Mouse (Mus musculus): ENCODE measurements around the gene Osbpl10. TPM values are rescaled to one million over a fixed set of nuclear protein-coding genes. Genes with fewer than 3 reads are reported as not detected.

Gene Osbpl10
- polyA plus RNA-seq, 1 experiment from 2014 or later: 1.6 TPM

DNA sequence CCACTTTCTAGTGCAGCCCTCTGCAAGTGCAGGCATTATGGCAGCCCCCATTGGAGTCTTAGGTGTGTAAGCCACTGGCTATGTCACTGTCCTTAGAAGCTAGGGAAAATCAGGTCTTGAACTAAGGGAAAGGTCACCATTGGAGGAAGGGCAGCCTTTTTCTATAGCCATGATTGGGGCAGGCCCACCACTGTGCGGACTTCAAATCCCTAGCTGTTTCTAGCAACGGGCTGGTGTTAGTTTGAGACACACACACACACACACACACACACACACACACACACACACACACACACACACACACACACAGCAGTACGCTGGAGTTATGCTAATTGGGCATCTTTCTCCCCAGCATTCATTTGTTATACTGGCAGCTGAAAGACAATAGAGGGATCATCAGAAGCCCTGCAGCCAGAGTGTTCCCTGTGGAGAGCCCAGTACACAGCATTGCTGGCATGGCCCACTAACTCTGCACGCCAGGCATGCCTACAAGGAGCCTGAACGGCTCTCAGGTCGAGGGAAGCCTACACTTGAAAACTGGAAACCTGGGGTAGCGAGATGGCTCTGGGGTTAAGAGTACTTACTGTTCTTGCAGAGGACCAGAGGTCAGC lies 246.5 kb downstream of the Osbpl10 start:
- DNase-seq (ENCODE audit: low spot score): no peak
- WGBS: 72% methylated on average over 7 of the region's 7 CpGs

GRCm38 (mm10) chr9:115229145-115229544 lies 250.8 kb downstream of the Osbpl10 start:
- H3K4me1 ChIP-seq (replicated peaks; ENCODE audit: control insufficient read depth, insufficient read depth, low read length): no peaks in the 10 kb centered on the region
- no peak for DNase-seq (ENCODE audit: low spot score)
- H3K27me3 ChIP-seq (replicated peaks; ENCODE audit: control insufficient read depth, insufficient read depth, low read length): no peaks in the 10 kb centered on the region
- no peak overlapping the region for H3K9ac ChIP-seq (ENCODE audit: low read length)
- 68% methylated on average over 4 of the region's 4 CpGs for WGBS
- H3K36me3 ChIP-seq (ENCODE audit: control insufficient read depth, insufficient read depth, low read length): no peaks in the 10 kb centered on the region; the same call in 1 of the 2 replicates
- no peaks in the 10 kb centered on the region for H3K9me3 ChIP-seq (ENCODE audit: control insufficient read depth, low read length)
- ATAC-seq (replicated peaks; ENCODE audit: low FRiP score, low TSS enrichment, low read depth): no peak
- no peak overlapping the region for H3K27ac ChIP-seq (ENCODE audit: low read depth)
- no peak overlapping the region for H3K4me3 ChIP-seq (ENCODE audit: low read depth, low read length)
- no peak overlapping the region for H3K4me2 ChIP-seq (ENCODE audit: low read length)

More for the DNA sequence above, 246.5 kb downstream of the Osbpl10 start:
- no peaks in the 10 kb centered on the region for H3K9me3 ChIP-seq (ENCODE audit: control insufficient read depth, low read length)
- no peak for ATAC-seq (replicated peaks; ENCODE audit: low FRiP score, low TSS enrichment, low read depth)
- H3K27me3 ChIP-seq (replicated peaks; ENCODE audit: control insufficient read depth, insufficient read depth, low read length): no peaks in the 10 kb centered on the region
- no peaks in the 10 kb centered on the region for H3K4me1 ChIP-seq (replicated peaks; ENCODE audit: control insufficient read depth, insufficient read depth, low read length)
- no peak overlapping the region for H3K4me3 ChIP-seq (ENCODE audit: low read depth, low read length)
- H3K4me2 ChIP-seq (ENCODE audit: low read length): no peak overlapping the region
- H3K27ac ChIP-seq (ENCODE audit: low read depth): no peak overlapping the region
- H3K36me3 ChIP-seq (ENCODE audit: control insufficient read depth, insufficient read depth, low read length): no peaks in the 10 kb centered on the region
- H3K9ac ChIP-seq (ENCODE audit: low read length): no peak overlapping the region

DNA sequence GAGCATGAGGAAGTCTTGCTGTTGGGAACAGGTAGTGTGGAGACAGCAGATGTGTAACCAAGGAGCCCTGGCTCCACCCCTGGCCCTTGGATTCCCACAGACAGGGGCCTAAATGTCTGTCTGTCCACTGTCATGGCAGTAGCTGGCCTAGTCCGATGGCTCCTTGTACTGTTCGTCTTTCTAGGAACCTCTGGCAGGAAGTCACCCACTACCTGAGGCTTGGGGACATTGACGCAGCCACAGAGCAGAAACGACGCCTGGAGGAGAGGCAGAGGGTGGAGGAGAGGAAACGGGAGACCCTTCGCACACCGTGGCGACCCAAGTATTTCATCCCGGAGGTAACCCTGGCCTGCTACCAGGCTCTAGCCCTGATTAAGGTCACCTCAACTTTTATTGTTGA lies 251.3 kb downstream of the Osbpl10 start:
- no peak overlapping the region for H3K4me2 ChIP-seq (ENCODE audit: low read length)
- H3K9ac ChIP-seq (ENCODE audit: low read length): no peak overlapping the region
- ATAC-seq (replicated peaks; ENCODE audit: low FRiP score, low TSS enrichment, low read depth) (no peak), DNase-seq (ENCODE audit: low spot score) (no peak)
- no peak overlapping the region for H3K4me3 ChIP-seq (ENCODE audit: low read depth, low read length)
- H3K4me1 ChIP-seq (replicated peaks; ENCODE audit: control insufficient read depth, insufficient read depth, low read length): no peaks in the 10 kb centered on the region
- H3K27me3 ChIP-seq (replicated peaks; ENCODE audit: control insufficient read depth, insufficient read depth, low read length): no peaks in the 10 kb centered on the region
- H3K9me3 ChIP-seq (ENCODE audit: control insufficient read depth, low read length): no peaks in the 10 kb centered on the region
- WGBS: 80% methylated on average over 10 of the region's 10 CpGs
- no peaks in the 10 kb centered on the region; the same call in 1 of the 2 replicates for H3K36me3 ChIP-seq (ENCODE audit: control insufficient read depth, insufficient read depth, low read length)
- H3K27ac ChIP-seq (ENCODE audit: low read depth): no peak overlapping the region

- ATAC-seq (replicated peaks; ENCODE audit: low FRiP score, low TSS enrichment, low read depth) (no peak), DNase-seq (ENCODE audit: low spot score) (no peak)
- Histone ChIP-seq H3K36me3 (ENCODE audit: control insufficient read depth, insufficient read depth, low read length) (no peaks in the 10 kb centered on the region; the same call in 1 of the 2 replicates), H3K4me3 (ENCODE audit: low read depth, low read length) (no peak overlapping the region), H3K9me3 (ENCODE audit: control insufficient read depth, low read length) (no peaks in the 10 kb centered on the region), H3K27ac (ENCODE audit: low read depth) (no peak overlapping the region), H3K9ac (ENCODE audit: low read length) (no peak overlapping the region), H3K4me2 (ENCODE audit: low read length) (no peak overlapping the region), H3K4me1 (replicated peaks; ENCODE audit: control insufficient read depth, insufficient read depth, low read length) (no peaks in the 10 kb centered on the region), H3K27me3 (replicated peaks; ENCODE audit: control insufficient read depth, insufficient read depth, low read length) (no peaks in the 10 kb centered on the region)
- 46% methylated on average over 3 of the region's 3 CpGs for WGBS
Measured at GRCm38 (mm10) chr9:115230141-115230540, 251.8 kb downstream of the Osbpl10 start.

DNA sequence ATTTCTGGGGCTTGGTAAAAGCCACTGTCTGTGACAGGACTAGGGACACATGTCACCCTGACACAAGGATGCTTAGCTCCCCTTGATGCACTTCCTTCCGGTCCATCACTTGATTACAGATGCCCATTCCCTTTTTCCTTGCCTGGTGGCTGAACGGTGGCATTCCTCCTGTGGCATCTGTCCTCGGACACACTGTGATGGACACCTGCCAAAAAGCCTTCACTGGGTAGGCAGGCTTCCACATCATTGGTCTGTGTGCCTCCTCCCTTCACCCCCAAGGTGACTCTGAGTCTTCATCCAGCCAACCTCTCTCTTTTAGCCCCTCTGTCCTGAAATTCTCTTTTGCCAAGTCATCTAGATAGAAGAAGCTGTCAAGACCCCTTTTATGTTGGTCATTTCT lies 253.1 kb downstream of the Osbpl10 start:
- Histone ChIP-seq H3K27ac (ENCODE audit: low read depth) (no peak overlapping the region), H3K27me3 (replicated peaks; ENCODE audit: control insufficient read depth, insufficient read depth, low read length) (no peaks in the 10 kb centered on the region), H3K4me1 (replicated peaks; ENCODE audit: control insufficient read depth, insufficient read depth, low read length) (no peaks in the 10 kb centered on the region), H3K9ac (ENCODE audit: low read length) (no peak overlapping the region), H3K36me3 (ENCODE audit: control insufficient read depth, insufficient read depth, low read length) (no peaks in the 10 kb centered on the region; the same call in 1 of the 2 replicates), H3K4me2 (ENCODE audit: low read length) (no peak overlapping the region), H3K4me3 (ENCODE audit: low read depth, low read length) (no peak overlapping the region), H3K9me3 (ENCODE audit: control insufficient read depth, low read length) (no peaks in the 10 kb centered on the region)
- DNase-seq (ENCODE audit: low spot score): no peak
- WGBS: 100% methylated on average over 3 of the region's 3 CpGs
- no peak for ATAC-seq (replicated peaks; ENCODE audit: low FRiP score, low TSS enrichment, low read depth)

DNA sequence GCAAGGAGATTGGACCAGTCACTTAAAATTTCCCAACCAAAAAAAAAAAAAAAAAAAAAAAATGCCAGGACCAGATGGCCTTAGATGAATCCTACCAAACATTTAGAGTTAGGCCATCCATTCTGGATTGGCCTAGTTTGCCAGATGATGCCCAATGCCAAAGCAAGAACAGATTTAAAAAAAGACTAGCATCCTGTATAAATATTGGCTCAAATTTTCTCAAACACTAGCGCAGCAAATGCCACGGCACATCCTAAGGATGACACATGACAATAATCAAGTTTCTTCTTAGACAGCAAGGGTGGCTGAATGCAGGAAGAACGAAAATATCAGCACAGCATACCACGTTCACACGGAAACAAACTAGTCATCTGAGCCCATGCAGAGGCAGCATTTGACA lies 255.4 kb downstream of the Osbpl10 start:
- Histone ChIP-seq H3K27me3 (replicated peaks; ENCODE audit: control insufficient read depth, insufficient read depth, low read length) (no peaks in the 10 kb centered on the region), H3K36me3 (ENCODE audit: control insufficient read depth, insufficient read depth, low read length) (no peaks in the 10 kb centered on the region; the same call in 1 of the 2 replicates), H3K27ac (ENCODE audit: low read depth) (no peak overlapping the region), H3K4me3 (ENCODE audit: low read depth, low read length) (no peak overlapping the region), H3K9ac (ENCODE audit: low read length) (no peak overlapping the region), H3K9me3 (ENCODE audit: control insufficient read depth, low read length) (no peaks in the 10 kb centered on the region), H3K4me1 (replicated peaks; ENCODE audit: control insufficient read depth, insufficient read depth, low read length) (no peaks in the 10 kb centered on the region), H3K4me2 (ENCODE audit: low read length) (no peak overlapping the region)
- ATAC-seq (replicated peaks; ENCODE audit: low FRiP score, low TSS enrichment, low read depth) (no peak), DNase-seq (ENCODE audit: low spot score) (no peak)
- WGBS: 90% methylated on average over 5 of the region's 5 CpGs

DNA sequence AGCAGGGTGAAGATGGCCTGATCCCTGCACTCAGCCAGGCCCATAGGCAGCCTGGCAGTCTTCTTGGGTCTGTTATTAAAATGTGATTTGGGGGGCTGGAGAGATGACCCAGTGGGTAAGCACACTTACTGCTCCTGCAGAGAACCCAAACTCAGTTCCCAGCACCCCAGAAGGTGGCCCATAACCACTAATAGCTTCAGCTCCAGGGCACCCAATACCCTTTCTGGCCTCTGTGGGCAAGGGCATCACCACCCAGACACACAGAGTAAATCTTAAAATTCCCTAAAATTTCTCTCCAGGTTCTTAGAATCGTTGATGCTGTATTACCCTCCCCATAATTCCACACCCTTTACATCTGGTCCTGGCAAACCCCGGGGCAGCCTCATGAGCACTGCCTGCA lies 256.2 kb downstream of the Osbpl10 start:
- H3K9ac ChIP-seq (ENCODE audit: low read length): no peak overlapping the region
- H3K4me3 ChIP-seq (ENCODE audit: low read depth, low read length): no peak overlapping the region
- H3K27me3 ChIP-seq (replicated peaks; ENCODE audit: control insufficient read depth, insufficient read depth, low read length): no peaks in the 10 kb centered on the region
- no peak overlapping the region for H3K27ac ChIP-seq (ENCODE audit: low read depth)
- no peak overlapping the region for H3K4me2 ChIP-seq (ENCODE audit: low read length)
- H3K9me3 ChIP-seq (ENCODE audit: control insufficient read depth, low read length): no peaks in the 10 kb centered on the region
- ATAC-seq (replicated peaks; ENCODE audit: low FRiP score, low TSS enrichment, low read depth): no peak
- peaks cover 4% of the 10 kb centered on the region for H3K36me3 ChIP-seq (ENCODE audit: control insufficient read depth, insufficient read depth, low read length)
- WGBS: 89% methylated on average over 2 of the region's 2 CpGs
- no peaks in the 10 kb centered on the region for H3K4me1 ChIP-seq (replicated peaks; ENCODE audit: control insufficient read depth, insufficient read depth, low read length)
- DNase-seq (ENCODE audit: low spot score): no peak

- Histone ChIP-seq H3K9ac (ENCODE audit: low read length) (no peak overlapping the region), H3K36me3 (ENCODE audit: control insufficient read depth, insufficient read depth, low read length) (peaks cover 21% of the 10 kb centered on the region), H3K4me1 (replicated peaks; ENCODE audit: control insufficient read depth, insufficient read depth, low read length) (no peaks in the 10 kb centered on the region), H3K27ac (ENCODE audit: low read depth) (no peak overlapping the region), H3K4me2 (ENCODE audit: low read length) (no peak overlapping the region), H3K9me3 (ENCODE audit: control insufficient read depth, low read length) (no peaks in the 10 kb centered on the region), H3K4me3 (ENCODE audit: low read depth, low read length) (no peak overlapping the region), H3K27me3 (replicated peaks; ENCODE audit: control insufficient read depth, insufficient read depth, low read length) (no peaks in the 10 kb centered on the region)
- WGBS: 88% methylated on average over 8 of the region's 8 CpGs
- ATAC-seq (replicated peaks; ENCODE audit: low FRiP score, low TSS enrichment, low read depth) (no peak), DNase-seq (ENCODE audit: low spot score) (no peak)
Measured at GRCm38 (mm10) chr9:115236352-115236841, 258.0 kb downstream of the Osbpl10 start.

DNA sequence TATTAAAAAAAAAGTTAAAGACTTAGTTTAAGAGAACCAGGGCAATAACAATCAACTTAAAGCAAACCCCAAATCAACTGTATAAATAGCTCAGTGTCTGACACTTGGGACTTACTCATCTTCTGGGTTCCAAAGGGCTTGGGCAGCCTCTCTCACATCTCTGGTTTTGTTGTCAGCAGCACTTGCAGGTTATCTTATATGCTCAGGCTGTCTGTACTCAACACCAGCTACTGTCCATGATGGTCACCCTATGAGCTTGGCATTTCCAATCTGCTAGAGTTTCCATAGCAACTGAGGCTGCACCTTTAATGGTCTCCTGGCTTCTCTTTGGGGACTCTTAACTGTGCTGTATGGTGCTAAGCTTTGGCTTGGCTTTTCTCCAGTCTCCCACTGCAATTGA lies 259.6 kb downstream of the Osbpl10 start:
- Histone ChIP-seq H3K27ac (ENCODE audit: low read depth) (no peak overlapping the region), H3K36me3 (ENCODE audit: control insufficient read depth, insufficient read depth, low read length) (peaks cover 37% of the 10 kb centered on the region), H3K4me3 (ENCODE audit: low read depth, low read length) (no peak overlapping the region), H3K9ac (ENCODE audit: low read length) (no peak overlapping the region), H3K27me3 (replicated peaks; ENCODE audit: control insufficient read depth, insufficient read depth, low read length) (no peaks in the 10 kb centered on the region), H3K4me1 (replicated peaks; ENCODE audit: control insufficient read depth, insufficient read depth, low read length) (no peaks in the 10 kb centered on the region), H3K4me2 (ENCODE audit: low read length) (no peak overlapping the region), H3K9me3 (ENCODE audit: control insufficient read depth, low read length) (no peaks in the 10 kb centered on the region)
- ATAC-seq (replicated peaks; ENCODE audit: low FRiP score, low TSS enrichment, low read depth): no peak
- DNase-seq (ENCODE audit: low spot score): no peak
